Mouse (Mus musculus): ENCODE results near the gene Nol3. TPM values are rescaled to one million over a fixed set of nuclear protein-coding genes. Genes with fewer than 3 reads are reported as not detected.

Gene Nol3
- polyA plus RNA-seq, 1 experiment from 2014 or later, result 1.0 TPM

GRCm38 (mm10) chr8:105260371-105261099, 15.4 kb upstream of the Nol3 start:
- Histone ChIP-seq H3K27ac (replicated peaks; ENCODE audit: low read depth, low read length) (no peak overlapping the region), H3K36me3 (ENCODE audit: control insufficient read depth, insufficient read depth, low read length) (no peaks in the 10 kb centered on the region), H3K4me3 (ENCODE audit: low read depth, low read length) (no peak overlapping the region), H3K9me3 (ENCODE audit: control insufficient read depth, low read length) (no peaks in the 10 kb centered on the region), H3K27me3 (ENCODE audit: control insufficient read depth, insufficient read depth, low read length) (peaks cover 57% of the 10 kb centered on the region), H3K4me1 (ENCODE audit: control insufficient read depth, insufficient read depth, low read length) (peaks cover 13% of the 10 kb centered on the region; the same call in 1 of the 2 replicates), H3K9ac (ENCODE audit: low read length) (no peak overlapping the region), H3K4me2 (ENCODE audit: low read depth, severe bottlenecking) (no peak overlapping the region)
- WGBS, result 60% methylated on average over 7 of the region's 7 CpGs
- no peak for DNase-seq (ENCODE audit: low spot score)
- no peak for ATAC-seq (ENCODE audit: insufficient number of reproducible peaks, low FRiP score, low TSS enrichment, low read depth)

GRCm38 (mm10) chr8:105261326-105261980, 14.5 kb upstream of the Nol3 start:
- ATAC-seq (ENCODE audit: insufficient number of reproducible peaks, low FRiP score, low TSS enrichment, low read depth), result no peak
- Histone ChIP-seq H3K36me3 (ENCODE audit: control insufficient read depth, insufficient read depth, low read length) (no peaks in the 10 kb centered on the region), H3K27me3 (ENCODE audit: control insufficient read depth, insufficient read depth, low read length) (peaks cover 55% of the 10 kb centered on the region), H3K4me3 (ENCODE audit: low read depth, low read length) (no peak overlapping the region), H3K4me1 (ENCODE audit: control insufficient read depth, insufficient read depth, low read length) (peaks cover 13% of the 10 kb centered on the region; the same call in 1 of the 2 replicates), H3K9ac (ENCODE audit: low read length) (no peak overlapping the region), H3K27ac (replicated peaks; ENCODE audit: low read depth, low read length) (no peak overlapping the region), H3K4me2 (ENCODE audit: low read depth, severe bottlenecking) (no peak overlapping the region), H3K9me3 (ENCODE audit: control insufficient read depth, low read length) (peaks cover 3% of the 10 kb centered on the region; the same call in 1 of the 2 replicates)
- 85% methylated on average over 12 of the region's 12 CpGs for whole genome bisulfite sequencing
- DNase-seq (ENCODE audit: low spot score), result no peak

- Histone ChIP-seq H3K9me3 (ENCODE audit: control insufficient read depth, low read length) (peaks cover 3% of the 10 kb centered on the region; the same call in 1 of the 2 replicates), H3K27ac (replicated peaks; ENCODE audit: low read depth, low read length) (no peak overlapping the region), H3K27me3 (ENCODE audit: control insufficient read depth, insufficient read depth, low read length) (peaks cover 62% of the 10 kb centered on the region), H3K4me2 (ENCODE audit: low read depth, severe bottlenecking) (no peak overlapping the region; the same call in 1 of the 2 replicates), H3K9ac (ENCODE audit: low read length) (no peak overlapping the region), H3K36me3 (ENCODE audit: control insufficient read depth, insufficient read depth, low read length) (no peaks in the 10 kb centered on the region; the same call in 1 of the 2 replicates), H3K4me3 (ENCODE audit: low read depth, low read length) (no peak overlapping the region), H3K4me1 (ENCODE audit: control insufficient read depth, insufficient read depth, low read length) (peaks cover 18% of the 10 kb centered on the region)
- WGBS, result 44% methylated on average over 16 of the region's 16 CpGs
- ATAC-seq (ENCODE audit: insufficient number of reproducible peaks, low FRiP score, low TSS enrichment, low read depth) (no peak), DNase-seq (ENCODE audit: low spot score) (no peak)
Observed at GRCm38 (mm10) chr8:105263244-105263912, 12.6 kb upstream of the Nol3 start.

- DNase-seq (ENCODE audit: low spot score) (peak; percentile 71), ATAC-seq (ENCODE audit: insufficient number of reproducible peaks, low FRiP score, low TSS enrichment, low read depth) (no peak)
- H3K27ac ChIP-seq (replicated peaks; ENCODE audit: low read depth, low read length), result no peak within 1 kb of the TSS
Observed at GRCm38 (mm10) chr8:105264024-105264982, 11.6 kb upstream of the Nol3 start, which contains the start of the genes Tradd and Fbxl8. Gene Tradd, minus strand, starts transcription at chr8:105264609. Gene Fbxl8, plus strand, starts transcription at chr8:105264648.

GRCm38 (mm10) chr8:105265128-105265527, 10.8 kb upstream of the Nol3 start:
- Histone ChIP-seq H3K27me3 (ENCODE audit: control insufficient read depth, insufficient read depth, low read length) (peaks cover 62% of the 10 kb centered on the region), H3K9me3 (ENCODE audit: control insufficient read depth, low read length) (peaks cover 3% of the 10 kb centered on the region; the same call in 1 of the 2 replicates), H3K4me2 (ENCODE audit: low read depth, severe bottlenecking) (peak overlapping the region; percentile 81), H3K4me3 (ENCODE audit: low read depth, low read length) (peak overlapping the region; percentile 63), H3K4me1 (ENCODE audit: control insufficient read depth, insufficient read depth, low read length) (peaks cover 20% of the 10 kb centered on the region), H3K27ac (replicated peaks; ENCODE audit: low read depth, low read length) (no peak overlapping the region), H3K9ac (ENCODE audit: low read length) (no peak overlapping the region), H3K36me3 (ENCODE audit: control insufficient read depth, insufficient read depth, low read length) (no peaks in the 10 kb centered on the region; the same call in 1 of the 2 replicates)
- no peak for ATAC-seq (ENCODE audit: insufficient number of reproducible peaks, low FRiP score, low TSS enrichment, low read depth)
- 10% methylated on average over 10 of the region's 10 CpGs for WGBS
- DNase-seq (ENCODE audit: low spot score), result no peak

More at GRCm38 (mm10) chr8:105264024-105264982, 11.6 kb upstream of the Nol3 start, which contains the start of the genes Tradd and Fbxl8:
- WGBS, result 1% methylated on average over 54 of the region's 54 CpGs
- H3K9ac ChIP-seq (ENCODE audit: low read length), result peak within 1 kb of the TSS; percentile 58
- peaks cover 3% of the 10 kb centered on the region; the same call in 1 of the 2 replicates for H3K9me3 ChIP-seq (ENCODE audit: control insufficient read depth, low read length)
- peaks cover 20% of the 10 kb centered on the region for H3K4me1 ChIP-seq (ENCODE audit: control insufficient read depth, insufficient read depth, low read length)
- H3K36me3 ChIP-seq (ENCODE audit: control insufficient read depth, insufficient read depth, low read length), result no peaks in the 10 kb centered on the region; the same call in 1 of the 2 replicates
- H3K4me3 ChIP-seq (ENCODE audit: low read depth, low read length), result peak within 1 kb of the TSS; percentile 63
- H3K27me3 ChIP-seq (ENCODE audit: control insufficient read depth, insufficient read depth, low read length), result peaks cover 62% of the 10 kb centered on the region
- H3K4me2 ChIP-seq (ENCODE audit: low read depth, severe bottlenecking), result peak within 1 kb of the TSS; percentile 81

- Histone ChIP-seq H3K4me2 (ENCODE audit: low read depth, severe bottlenecking) (peak overlapping the region; percentile 7; the same call in 1 of the 2 replicates), H3K9ac (ENCODE audit: low read length) (no peak overlapping the region), H3K9me3 (ENCODE audit: control insufficient read depth, low read length) (peaks cover 3% of the 10 kb centered on the region; the same call in 1 of the 2 replicates), H3K36me3 (ENCODE audit: control insufficient read depth, insufficient read depth, low read length) (no peaks in the 10 kb centered on the region; the same call in 1 of the 2 replicates), H3K4me1 (ENCODE audit: control insufficient read depth, insufficient read depth, low read length) (peaks cover 24% of the 10 kb centered on the region), H3K27ac (replicated peaks; ENCODE audit: low read depth, low read length) (no peak overlapping the region), H3K4me3 (ENCODE audit: low read depth, low read length) (no peak overlapping the region), H3K27me3 (ENCODE audit: control insufficient read depth, insufficient read depth, low read length) (peaks cover 71% of the 10 kb centered on the region)
- 13% methylated on average over 13 of the region's 13 CpGs for WGBS
- ATAC-seq (ENCODE audit: insufficient number of reproducible peaks, low FRiP score, low TSS enrichment, low read depth), result no peak
- DNase-seq (ENCODE audit: low spot score), result no peak
Observed at GRCm38 (mm10) chr8:105266775-105267174, 9.2 kb upstream of the Nol3 start.

- DNase-seq (ENCODE audit: low spot score), result peak; percentile 82
- Histone ChIP-seq H3K27ac (replicated peaks; ENCODE audit: low read depth, low read length) (no peak overlapping the region), H3K4me1 (ENCODE audit: control insufficient read depth, insufficient read depth, low read length) (peaks cover 24% of the 10 kb centered on the region)
Observed at GRCm38 (mm10) chr8:105268342-105269074, 7.4 kb upstream of the Nol3 start.

More at GRCm38 (mm10) chr8:105268342-105269074, 7.4 kb upstream of the Nol3 start:
- Histone ChIP-seq H3K4me3 (ENCODE audit: low read depth, low read length) (peak overlapping the region; percentile 32), H3K36me3 (ENCODE audit: control insufficient read depth, insufficient read depth, low read length) (no peaks in the 10 kb centered on the region; the same call in 1 of the 2 replicates), H3K4me2 (ENCODE audit: low read depth, severe bottlenecking) (peak overlapping the region; percentile 65), H3K9ac (ENCODE audit: low read length) (peak overlapping the region; percentile 9; the same call in 1 of the 2 replicates), H3K27me3 (ENCODE audit: control insufficient read depth, insufficient read depth, low read length) (peaks cover 81% of the 10 kb centered on the region), H3K9me3 (ENCODE audit: control insufficient read depth, low read length) (peaks cover 3% of the 10 kb centered on the region; the same call in 1 of the 2 replicates)
- ATAC-seq (ENCODE audit: insufficient number of reproducible peaks, low FRiP score, low TSS enrichment, low read depth), result peak; percentile 66
- under 1% methylated on average over 65 of the region's 65 CpGs for WGBS
